Mouse (Mus musculus): ENCODE data around the gene Hivep3.

Hivep3 gene

GRCm38 (mm10) chr4:119761459-119762121 lies 28.0 kb downstream of the Hivep3 start:
- DNase-seq, result no peak

- no peak for DNase-seq
These were observed 28.6 kb downstream of the Hivep3 start for GRCm38 (mm10) chr4:119762171-119762570.

GRCm38 (mm10) chr4:119768046-119768445 lies 34.5 kb downstream of the Hivep3 start:
- no peak for DNase-seq

GRCm38 (mm10) chr4:119775913-119776312 lies 42.3 kb downstream of the Hivep3 start:
- DNase-seq, result no peak

GRCm38 (mm10) chr4:119777146-119777545 lies 43.6 kb downstream of the Hivep3 start:
- DNase-seq, result no peak

- DNase-seq, result peak; percentile 23
These were observed 46.2 kb downstream of the Hivep3 start for GRCm38 (mm10) chr4:119779561-119780400.

- no peak for DNase-seq
These were observed 47.3 kb downstream of the Hivep3 start for GRCm38 (mm10) chr4:119780881-119781280.

- no peak for DNase-seq
These were observed 51.4 kb downstream of the Hivep3 start for GRCm38 (mm10) chr4:119784959-119785358.

- DNase-seq, result peak; percentile 7
These were observed 52.7 kb downstream of the Hivep3 start for GRCm38 (mm10) chr4:119786307-119786706.

GRCm38 (mm10) chr4:119786721-119787120 lies 53.1 kb downstream of the Hivep3 start:
- peak; percentile 27 for DNase-seq

GRCm38 (mm10) chr4:119788746-119789145 lies 55.2 kb downstream of the Hivep3 start:
- DNase-seq, result no peak

- no peak for DNase-seq
These were observed 56.0 kb downstream of the Hivep3 start for GRCm38 (mm10) chr4:119789495-119790148.

- DNase-seq, result no peak
These were observed 65.3 kb downstream of the Hivep3 start for GRCm38 (mm10) chr4:119798891-119799290.

GRCm38 (mm10) chr4:119806556-119806955 lies 73.0 kb downstream of the Hivep3 start:
- DNase-seq, result no peak

GRCm38 (mm10) chr4:119807359-119807758 lies 73.8 kb downstream of the Hivep3 start:
- no peak for DNase-seq

- DNase-seq, result peak; percentile 80
These were observed 75.7 kb downstream of the Hivep3 start for GRCm38 (mm10) chr4:119809245-119809644.

GRCm38 (mm10) chr4:119812775-119813174 lies 79.2 kb downstream of the Hivep3 start:
- DNase-seq, result peak; percentile 45

- no peak for DNase-seq
These were observed 80.1 kb downstream of the Hivep3 start for GRCm38 (mm10) chr4:119813500-119814184.

- peak; percentile 52 for DNase-seq
These were observed 80.9 kb downstream of the Hivep3 start for GRCm38 (mm10) chr4:119814185-119815132.

GRCm38 (mm10) chr4:119815133-119815792 lies 81.7 kb downstream of the Hivep3 start:
- peak; percentile 72 for DNase-seq

- DNase-seq, result peak; percentile 46
These were observed 82.2 kb downstream of the Hivep3 start for GRCm38 (mm10) chr4:119815793-119816161.
